Mouse (Mus musculus) thymus, adult 2 months (tissue): Measurements from ENCODE around the gene Klhl42. TPM values are rescaled to one million over a fixed set of nuclear protein-coding genes. Genes with fewer than 3 reads are reported as not detected.

ENCODE experiments used
- DNase-seq: peaks from one replicate; pipeline ENCODE4 v3.0.0; 2021
- H3K27ac ChIP-seq: fragments of 200-500 bp; 2 replicates; pipeline ENCODE4 v1.5.1; 2012; ENCODE audit warnings: low read length, control low read depth; ENCODE audit not compliant: control insufficient read depth, insufficient read depth
- H3K27me3 ChIP-seq: fragments of 200-500 bp; 2 replicates; pipeline ENCODE4 v1.6.1; 2012; ENCODE audit warnings: mild to moderate bottlenecking, low read length, moderate library complexity, mixed read lengths; ENCODE audit not compliant: control insufficient read depth, insufficient read depth
- H3K36me3 ChIP-seq: fragments of 200-500 bp; 2 replicates; pipeline ENCODE4 v1.6.1; 2012; ENCODE audit warnings: mild to moderate bottlenecking, low read length, moderate library complexity; ENCODE audit not compliant: control insufficient read depth, insufficient read depth
- H3K4me1 ChIP-seq: fragments of 200-500 bp; replicated peaks from 2 replicates; pipeline ENCODE4 v1.6.1; 2012; ENCODE audit warnings: low read length; ENCODE audit not compliant: control insufficient read depth, insufficient read depth
- H3K4me3 ChIP-seq: fragments of 200-500 bp; 2 replicates; pipeline ENCODE4 v1.5.1; 2012; ENCODE audit warnings: mild to moderate bottlenecking, low read length, control low read depth, moderate library complexity; ENCODE audit not compliant: control insufficient read depth, insufficient read depth
- CTCF ChIP-seq: fragments of 200-500 bp; IDR thresholded peaks from 2 replicates; pipeline ENCODE4 v1.5.1; 2012; ENCODE audit warnings: mild to moderate bottlenecking, control low read depth, low read length, moderate library complexity, borderline replicate concordance; ENCODE audit not compliant: control insufficient read depth, poor library complexity, insufficient read depth; ENCODE audit errors: extremely low read depth
- POLR2A ChIP-seq: fragments of 200-500 bp; IDR thresholded peaks from 2 replicates; pipeline ENCODE4 v1.6.1; 2012; ENCODE audit warnings: mild to moderate bottlenecking, low read length, control low read depth, moderate library complexity; ENCODE audit not compliant: control insufficient read depth, poor library complexity, insufficient read depth; ENCODE audit errors: extremely low read depth
- WGBS: fragments of 180-500 bp; shearing (Covaris S2); methylation state at CpG from one replicate; pipeline ENCODE4 v1.1.7; 2018; 5-methylcytosine and 5-hydroxymethylcytosine counted together
- polyA plus RNA-seq: library from polyadenylated mRNA; depleted of rRNA; stranded (reverse); fragments of >200 nt; gene quantifications from 2 replicates; pipeline ENCODE4 v1.2.3, GENCODE M21; 2012; rRNA removed

Gene Klhl42
- polyA plus RNA-seq = 27.2 and 33.8 TPM in 2 replicates

GRCm38 (mm10) chr6:147091136-147092120, at the start of gene Klhl42:
Gene Klhl42 (plus strand): TSS chr6:147091379.
- peak; percentile 87 for TF ChIP-seq POLR2A
- no peak; the same call in 1 of the 2 replicates for TF ChIP-seq CTCF
- Histone ChIP-seq H3K4me1 (peaks cover 17% of the 10 kb centered on the region), H3K27ac (peak within 1 kb of the TSS; percentile 82), H3K27me3 (no peaks in the 10 kb centered on the region), H3K36me3 (peaks cover 5% of the 10 kb centered on the region; the same call in 1 of the 2 replicates), H3K4me3 (peak within 1 kb of the TSS; percentile 89)
- DNase-seq = peak; percentile 84
- under 1% methylated on average over 99 of the region's 99 CpGs for WGBS

GRCm38 (mm10) chr6:147042291-147043290, 48.6 kb upstream of the Klhl42 start, which contains the start of gene Mrps35:
Gene Mrps35 (plus strand): TSS chr6:147042764.
- Histone ChIP-seq H3K4me1 (peaks cover 4% of the 10 kb centered on the region), H3K4me3 (peak within 1 kb of the TSS; percentile 85), H3K36me3 (no peaks in the 10 kb centered on the region), H3K27me3 (no peaks in the 10 kb centered on the region), H3K27ac (no peak within 1 kb of the TSS; the same call in 1 of the 2 replicates)
- peak; percentile 90 for DNase-seq
- TF ChIP-seq POLR2A = peak; percentile 91
- TF ChIP-seq CTCF = peak; percentile 31; the same call in 1 of the 2 replicates
- WGBS = 5% methylated on average over 66 of the region's 66 CpGs

DNA sequence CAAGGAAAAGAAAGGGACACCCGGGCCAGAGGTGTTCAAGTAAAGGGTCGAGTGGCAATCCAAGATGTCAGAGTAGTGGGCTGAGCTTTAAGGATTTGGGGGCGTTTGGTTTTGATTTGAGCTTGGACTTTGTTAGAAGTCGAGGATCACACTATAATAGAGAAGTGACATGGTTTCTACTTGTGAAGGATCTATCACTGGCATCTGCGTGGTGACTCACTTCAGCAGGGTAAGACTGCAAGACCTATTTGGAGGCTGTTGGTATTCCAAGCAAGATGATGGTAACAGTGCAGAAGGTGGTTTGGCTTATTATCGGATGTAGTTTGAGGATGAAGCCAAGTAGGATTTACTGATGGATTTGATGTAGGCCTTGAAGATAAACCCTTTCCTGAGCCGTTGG, 47.5 kb upstream of the Klhl42 start:
- peaks cover 7% of the 10 kb centered on the region for H3K36me3 ChIP-seq
- no peak overlapping the region for H3K27ac ChIP-seq
- TF ChIP-seq POLR2A = no peak
- TF ChIP-seq CTCF = no peak
- H3K4me3 ChIP-seq = no peak overlapping the region
- WGBS = 56% methylated on average over 7 of the region's 7 CpGs
- H3K4me1 ChIP-seq = peaks cover 4% of the 10 kb centered on the region
- H3K27me3 ChIP-seq = no peaks in the 10 kb centered on the region
- DNase-seq = no peak

DNA sequence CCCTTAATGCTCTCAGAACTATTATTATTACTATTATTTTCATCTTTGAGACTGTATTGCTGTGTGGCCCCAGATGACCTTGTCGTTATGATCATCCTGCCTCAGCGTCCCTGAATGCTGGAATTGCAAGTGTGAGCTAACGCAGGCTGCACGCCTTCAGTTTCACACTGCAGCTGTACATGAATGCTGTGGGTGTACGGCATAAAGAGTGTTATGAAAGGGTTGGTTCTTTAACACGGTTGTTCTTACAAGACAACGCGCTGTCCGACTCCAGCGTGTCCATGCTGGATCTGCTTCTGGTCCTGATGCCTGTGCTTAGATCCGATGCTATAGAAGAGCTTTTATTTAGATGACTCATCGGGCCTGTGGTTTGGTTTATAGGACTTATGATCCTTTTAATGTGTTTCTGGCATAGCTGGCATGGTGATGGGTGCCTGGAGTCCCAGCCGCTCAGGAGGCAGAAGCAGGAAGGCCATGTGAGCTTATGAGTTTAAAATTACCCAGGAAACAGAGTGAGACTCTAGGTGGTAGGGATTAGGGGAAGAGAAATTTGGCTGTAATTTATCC, 41.9 kb upstream of the Klhl42 start:
- WGBS = 97% methylated on average over 13 of the region's 13 CpGs

GRCm38 (mm10) chr6:147051666-147052065, 39.5 kb upstream of the Klhl42 start:
- Histone ChIP-seq H3K36me3 (peaks cover 37% of the 10 kb centered on the region), H3K27ac (no peak overlapping the region)
- no peak for DNase-seq

More for the DNA sequence above, 41.9 kb upstream of the Klhl42 start:
- TF ChIP-seq POLR2A (no peak), CTCF (no peak)
- no peaks in the 10 kb centered on the region for H3K4me1 ChIP-seq
- DNase-seq = no peak
- H3K4me3 ChIP-seq = no peak overlapping the region
- no peak overlapping the region for H3K27ac ChIP-seq
- H3K36me3 ChIP-seq = peaks cover 30% of the 10 kb centered on the region
- H3K27me3 ChIP-seq = no peaks in the 10 kb centered on the region

DNA sequence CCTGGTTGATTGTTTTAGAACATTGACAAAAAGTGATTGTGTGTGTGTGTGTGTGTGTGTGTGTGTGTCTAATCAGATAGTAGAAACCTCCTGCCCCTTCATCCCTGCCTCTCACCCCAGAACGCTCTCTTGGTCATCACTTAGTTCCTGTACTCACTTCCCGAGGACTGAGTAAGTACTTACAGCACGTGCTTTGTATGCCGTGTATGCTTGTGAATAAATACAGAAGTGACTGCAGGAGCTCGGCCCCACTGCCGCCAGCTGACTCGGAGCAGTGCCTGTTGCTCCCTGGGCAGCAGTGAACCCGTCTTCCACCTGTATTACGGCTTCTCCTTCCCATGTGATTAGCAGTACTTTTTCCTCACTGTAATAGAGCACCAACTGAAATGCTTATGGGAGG, 38.7 kb upstream of the Klhl42 start:
- Histone ChIP-seq H3K36me3 (peaks cover 37% of the 10 kb centered on the region), H3K4me1 (no peaks in the 10 kb centered on the region)

More at GRCm38 (mm10) chr6:147051666-147052065, 39.5 kb upstream of the Klhl42 start:
- H3K4me3 ChIP-seq = no peak overlapping the region
- H3K4me1 ChIP-seq = no peaks in the 10 kb centered on the region
- WGBS = 97% methylated on average over 8 of the region's 8 CpGs
- no peaks in the 10 kb centered on the region for H3K27me3 ChIP-seq
- no peak for TF ChIP-seq CTCF
- no peak for TF ChIP-seq POLR2A

More for the DNA sequence above, 38.7 kb upstream of the Klhl42 start:
- DNase-seq = no peak
- Histone ChIP-seq H3K27me3 (no peaks in the 10 kb centered on the region), H3K27ac (no peak overlapping the region), H3K4me3 (no peak overlapping the region)
- no peak for TF ChIP-seq POLR2A
- no peak for TF ChIP-seq CTCF
- WGBS = 94% methylated on average over 9 of the region's 9 CpGs
